Mouse (Mus musculus): ENCODE results near the gene Bst1. TPM values are rescaled to one million over a fixed set of nuclear protein-coding genes. Genes with fewer than 3 reads are reported as not detected.

Bst1 gene
- not detected for total RNA-seq (2021)

GRCm38 (mm10) chr5:43818695-43819094 lies at the start of gene Bst1:
TSS of gene Bst1 (plus strand) at chr5:43818885.
- no peak for DNase-seq (ENCODE audit: extremely low spot score in 1 of 2, low spot score in 1 of 2)

GRCm38 (mm10) chr5:43770618-43771354 lies 47.9 kb upstream of the Bst1 start:
- no peak for DNase-seq (ENCODE audit: extremely low spot score in 1 of 2, low spot score in 1 of 2)

GRCm38 (mm10) chr5:43771555-43771954 lies 47.1 kb upstream of the Bst1 start:
- no peak for DNase-seq (ENCODE audit: extremely low spot score in 1 of 2, low spot score in 1 of 2)

GRCm38 (mm10) chr5:43776407-43776806 lies 42.3 kb upstream of the Bst1 start:
- no peak for DNase-seq (ENCODE audit: extremely low spot score in 1 of 2, low spot score in 1 of 2)

- DNase-seq (ENCODE audit: extremely low spot score in 1 of 2, low spot score in 1 of 2), result no peak
These were observed 41.7 kb upstream of the Bst1 start for GRCm38 (mm10) chr5:43776993-43777392.

- no peak for DNase-seq (ENCODE audit: extremely low spot score in 1 of 2, low spot score in 1 of 2)
These were observed 40.1 kb upstream of the Bst1 start for GRCm38 (mm10) chr5:43778583-43778982.

GRCm38 (mm10) chr5:43781423-43781976 lies 37.2 kb upstream of the Bst1 start:
- DNase-seq (ENCODE audit: extremely low spot score in 1 of 2, low spot score in 1 of 2), result peak; percentile 8 to 46

- peak; percentile 72 to 81 for DNase-seq (ENCODE audit: extremely low spot score in 1 of 2, low spot score in 1 of 2)
These were observed 36.4 kb upstream of the Bst1 start for GRCm38 (mm10) chr5:43781977-43782930.

GRCm38 (mm10) chr5:43783996-43784395 lies 34.7 kb upstream of the Bst1 start:
- no peak for DNase-seq (ENCODE audit: extremely low spot score in 1 of 2, low spot score in 1 of 2)

- DNase-seq (ENCODE audit: extremely low spot score in 1 of 2, low spot score in 1 of 2), result no peak
These were observed 32.1 kb upstream of the Bst1 start for GRCm38 (mm10) chr5:43786607-43787006.

- DNase-seq (ENCODE audit: extremely low spot score in 1 of 2, low spot score in 1 of 2), result no peak
These were observed 30.5 kb upstream of the Bst1 start for GRCm38 (mm10) chr5:43787976-43788752.

GRCm38 (mm10) chr5:43792354-43792753 lies 26.3 kb upstream of the Bst1 start:
- DNase-seq (ENCODE audit: extremely low spot score in 1 of 2, low spot score in 1 of 2), result no peak

GRCm38 (mm10) chr5:43799530-43799929 lies 19.2 kb upstream of the Bst1 start:
- no peak for DNase-seq (ENCODE audit: extremely low spot score in 1 of 2, low spot score in 1 of 2)

GRCm38 (mm10) chr5:43800700-43801099 lies 18.0 kb upstream of the Bst1 start:
- DNase-seq (ENCODE audit: extremely low spot score in 1 of 2, low spot score in 1 of 2), result no peak

- DNase-seq (ENCODE audit: extremely low spot score in 1 of 2, low spot score in 1 of 2), result no peak
These were observed 17.4 kb upstream of the Bst1 start for GRCm38 (mm10) chr5:43801253-43801652.

GRCm38 (mm10) chr5:43801798-43802197 lies 16.9 kb upstream of the Bst1 start:
- no peak for DNase-seq (ENCODE audit: extremely low spot score in 1 of 2, low spot score in 1 of 2)

GRCm38 (mm10) chr5:43805401-43805800 lies 13.3 kb upstream of the Bst1 start:
- no peak for DNase-seq (ENCODE audit: extremely low spot score in 1 of 2, low spot score in 1 of 2)

- no peak for DNase-seq (ENCODE audit: extremely low spot score in 1 of 2, low spot score in 1 of 2)
These were observed 12.3 kb upstream of the Bst1 start for GRCm38 (mm10) chr5:43806340-43806739.

GRCm38 (mm10) chr5:43806914-43807313 lies 11.8 kb upstream of the Bst1 start:
- DNase-seq (ENCODE audit: extremely low spot score in 1 of 2, low spot score in 1 of 2), result no peak
